ENCODE assay signal across 14 mouse cellular contexts in the genomic region with DNA sequence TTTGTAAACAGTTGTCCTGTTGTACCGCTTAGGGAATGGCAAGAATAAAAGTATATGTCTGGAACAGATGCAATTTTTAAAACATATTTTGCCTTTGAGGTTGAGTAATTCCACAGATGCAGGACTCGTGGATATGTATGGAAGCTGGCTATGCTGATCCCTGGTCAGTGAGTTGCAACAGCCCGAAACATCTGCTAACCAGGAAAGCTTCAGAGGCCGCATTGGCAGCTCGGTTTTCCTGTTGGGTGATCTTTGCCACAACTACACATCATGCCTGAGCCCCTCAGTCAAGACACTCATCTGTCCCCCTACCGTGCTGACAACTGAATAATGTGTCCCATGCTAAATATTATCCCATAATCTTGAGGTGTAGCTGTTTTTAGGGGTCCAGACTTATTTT.
"Had no signal": no experiment of that assay in that cellular context is flagged by ENCODE, and none has a peak within 500 bp of the region (broad histone marks: within the 10 kb centered on the region; RNA-seq: fewer than 3 reads in every experiment).

No protein-coding gene starts in this region.

- H3K4me2 ChIP-seq: limb, embryonic 12.5 days; limb, embryonic 15.5 days; liver, embryonic 11.5 days; midbrain, embryonic 11.5 days had no signal

- H3K27me3 ChIP-seq: limb, embryonic 12.5 days; limb, embryonic 15.5 days had no signal

- H3K9ac ChIP-seq: limb, embryonic 12.5 days; limb, embryonic 15.5 days; liver, embryonic 14.5 days; liver, postnatal 0 days had no signal

- H3K9me3 ChIP-seq: limb, embryonic 12.5 days; limb, embryonic 15.5 days had no signal

- H3K27ac ChIP-seq: hindbrain, postnatal 0 days; limb, embryonic 12.5 days; limb, embryonic 15.5 days; liver, embryonic 14.5 days had no signal

- DNase-seq: left cerebral cortex, postnatal 4 days; liver, postnatal 0 days; midbrain, embryonic 14.5 days; thymus, adult 2 months; thymus, postnatal 14 days; thymus, postnatal 4 days had no signal

- ATAC-seq: hindbrain, postnatal 0 days; inflammation-experienced regulatory T-cells, adult 6 months; intestine, embryonic 16.5 days; liver, postnatal 0 days had no signal

- H3K4me1 ChIP-seq: limb, embryonic 12.5 days; limb, embryonic 15.5 days had no signal

- H3K4me3 ChIP-seq: limb, embryonic 12.5 days; limb, embryonic 15.5 days had no signal

- H3K36me3 ChIP-seq: limb, embryonic 12.5 days; limb, embryonic 15.5 days had no signal
